Mouse (Mus musculus) midbrain, embryonic 12.5 days (tissue): Measurements from ENCODE around the gene Ubqln4. TPM values are rescaled to one million over a fixed set of nuclear protein-coding genes. Genes with fewer than 3 reads are reported as not detected.

Experiments used
- ATAC-seq: fragments of 200-750 bp; cut with Nextera tagmentation; 2 replicates; pipeline ENCODE4 v1.8.0; 2017; ENCODE audit warnings: low read depth, moderate TSS enrichment, moderate library complexity; ENCODE audit not compliant: low FRiP score
- H3K27ac ChIP-seq: fragments of 300-500 bp; sonication (generic); replicated peaks from 2 replicates; pipeline ENCODE4 v1.5.1; 2016; ENCODE audit warnings: mild to moderate bottlenecking
- H3K27me3 ChIP-seq: fragments of 300-500 bp; sonication (generic); 2 replicates; pipeline ENCODE4 v1.6.1; 2016; ENCODE audit warnings: mild to moderate bottlenecking
- H3K36me3 ChIP-seq: fragments of 300-500 bp; sonication (generic); 2 replicates; pipeline ENCODE4 v1.6.1; 2016
- H3K4me1 ChIP-seq: fragments of 300-500 bp; sonication (generic); 2 replicates; pipeline ENCODE4 v1.6.1; 2016
- H3K4me2 ChIP-seq: fragments of 300-500 bp; sonication (generic); replicated peaks from 2 replicates; pipeline ENCODE4 v1.6.1; 2016; ENCODE audit warnings: mild to moderate bottlenecking, moderate library complexity
- H3K4me3 ChIP-seq: fragments of 300-500 bp; sonication (generic); 2 replicates; pipeline ENCODE4 v1.5.1; 2016; ENCODE audit warnings: mild to moderate bottlenecking
- H3K9ac ChIP-seq: fragments of 300-500 bp; sonication (generic); replicated peaks from 2 replicates; pipeline ENCODE4 v1.6.1; 2016; ENCODE audit warnings: mild to moderate bottlenecking, moderate library complexity
- H3K9me3 ChIP-seq: fragments of 300-500 bp; sonication (generic); 2 replicates; pipeline ENCODE4 v1.6.1; 2016; ENCODE audit warnings: mild to moderate bottlenecking
- WGBS: fragments of 180-500 bp; shearing (Covaris S2); methylation state at CpG from one replicate; pipeline ENCODE4 v1.1.7; 2016; 5-methylcytosine and 5-hydroxymethylcytosine counted together
- microRNA counts: library from miRNA; unstranded; fragments of <30 nt; microRNA quantifications from one replicate; lab custom pipeline; 2017
- microRNA-seq: library from miRNA; unstranded; fragments of <30 nt; microRNA quantifications from one replicate; pipeline ENCODE4, GENCODE M21; 2017
- polyA plus RNA-seq: library from polyadenylated mRNA; unstranded; fragments of >200 nt; fragmentation: Nextera tagmentation; extraction: Ambion mirVana; gene quantifications from 2 replicates; pipeline ENCODE4 v1.2.1, GENCODE M21; 2016

Gene Ubqln4
- polyA plus RNA-seq, 1 experiment from 2014 or later: 64.7 TPM

- H3K9me3 ChIP-seq: no peaks in the 10 kb centered on the region
- no peak overlapping the region for H3K4me2 ChIP-seq
- no peaks in the 10 kb centered on the region for H3K36me3 ChIP-seq
- H3K27me3 ChIP-seq: 0 out of 2 replicates have a peak, but pooled peaks cover 6% of the 10 kb centered on the region
- H3K27ac ChIP-seq: no peak overlapping the region
- WGBS: 76% methylated on average over 3 of the region's 3 CpGs
- no peak overlapping the region for H3K4me3 ChIP-seq
- H3K4me1 ChIP-seq: peaks cover 13% of the 10 kb centered on the region
- no peak for ATAC-seq
- no peak overlapping the region for H3K9ac ChIP-seq
These were observed 63.5 kb downstream of the Ubqln4 start for GRCm38 (mm10) chr3:88616951-88617500.

- Histone ChIP-seq H3K4me1 (peaks cover 13% of the 10 kb centered on the region), H3K27ac (no peak overlapping the region), H3K27me3 (0 out of 2 replicates have a peak, but pooled peaks cover 6% of the 10 kb centered on the region), H3K4me2 (no peak overlapping the region), H3K4me3 (no peak overlapping the region), H3K36me3 (no peaks in the 10 kb centered on the region), H3K9ac (no peak overlapping the region), H3K9me3 (no peaks in the 10 kb centered on the region)
- WGBS: 81% methylated on average over 8 of the region's 8 CpGs
- no peak for ATAC-seq
These were observed 64.7 kb downstream of the Ubqln4 start for GRCm38 (mm10) chr3:88618074-88618871.

MicroRNA genes within 50 kb of the gene (microRNA counts, 519-probe panel; counts per million panel counts)
- microRNA mmu-miR-1905 (lab: Ali Mortazavi, UCI): not detected

Small RNA genes within 50 kb of the gene (microRNA-seq; reads per million reads assigned to microRNA genes)
- gene Mir1905: not detected

Other genes starting within 250 kb of the Ubqln4 start
- 104 and 128 TPM in 2 replicates for gene Glmp, start 228.7 kb upstream of the Ubqln4 start, polyA plus RNA-seq
- gene Tmem79, start 217.6 kb upstream of the Ubqln4 start, polyA plus RNA-seq: 1.9 and 2.3 TPM in 2 replicates
- gene Smg5, start 217.5 kb upstream of the Ubqln4 start, polyA plus RNA-seq: 94.1 and 101 TPM in 2 replicates
- gene Paqr6, start 189.2 kb upstream of the Ubqln4 start, polyA plus RNA-seq: 0.82 and 0.89 TPM in 2 replicates
- 0.10 TPM in 1 of 2 replicates, not detected in the other for gene Bglap3, start 181.0 kb upstream of the Ubqln4 start, polyA plus RNA-seq
- gene Bglap2, start 175.1 kb upstream of the Ubqln4 start, polyA plus RNA-seq: not detected in 2 replicates
- gene Bglap, start 169.3 kb upstream of the Ubqln4 start, polyA plus RNA-seq: not detected in 2 replicates
- gene Pmf1, start 143.4 kb upstream of the Ubqln4 start, polyA plus RNA-seq: 100.0 and 101 TPM in 2 replicates
- gene Slc25a44, start 128.6 kb upstream of the Ubqln4 start, polyA plus RNA-seq: 23.6 and 24.6 TPM in 2 replicates
- gene Sema4a, start 92.6 kb upstream of the Ubqln4 start, polyA plus RNA-seq: 19.3 and 20.3 TPM in 2 replicates
- gene Lmna, start 43.8 kb upstream of the Ubqln4 start, polyA plus RNA-seq: 34.3 and 42.8 TPM in 2 replicates
- gene Mex3a, start 21.4 kb upstream of the Ubqln4 start, polyA plus RNA-seq: 47.8 and 49.9 TPM in 2 replicates
- gene Rab25, start 5.5 kb upstream of the Ubqln4 start, polyA plus RNA-seq: 0.21 and 0.47 TPM in 2 replicates
- gene Lamtor2, start 684 bp upstream of the Ubqln4 start, polyA plus RNA-seq: 137 and 152 TPM in 2 replicates
- 132 and 137 TPM in 2 replicates for gene Ssr2, start 22.1 kb downstream of the Ubqln4 start, polyA plus RNA-seq
- gene Arhgef2, start 52.2 kb downstream of the Ubqln4 start, polyA plus RNA-seq: 143 and 150 TPM in 2 replicates
- gene Rxfp4, start 99.4 kb downstream of the Ubqln4 start, polyA plus RNA-seq: not detected in 2 replicates
- gene Khdc4, start 132.0 kb downstream of the Ubqln4 start, polyA plus RNA-seq: 122 and 123 TPM in 2 replicates
- gene Rit1, start 163.1 kb downstream of the Ubqln4 start, polyA plus RNA-seq: 43.6 and 44.7 TPM in 2 replicates
- 200 and 205 TPM in 2 replicates for gene Syt11, start 221.4 kb downstream of the Ubqln4 start, polyA plus RNA-seq